Mouse (Mus musculus) CH12.LX (cell line): ENCODE measurements around the gene Wdr90. TPM values are rescaled to one million over a fixed set of nuclear protein-coding genes. Genes with fewer than 3 reads are reported as not detected.

Source experiments
- DNase-seq: peaks from one replicate; pipeline ENCODE4 v3.0.0-alpha.2; 2013; ENCODE audit errors: extremely low read depth
- H3K27ac ChIP-seq: 2 replicates; pipeline ENCODE4 v1.5.1; 2012; ENCODE audit warnings: low read depth, mild to moderate bottlenecking, control low read depth, moderate library complexity; ENCODE audit not compliant: insufficient read depth
- H3K27me3 ChIP-seq: replicated peaks from 2 replicates; pipeline ENCODE3; 2012; ENCODE audit warnings: inconsistent platforms
- H3K36me3 ChIP-seq, 2 experiments: replicated peaks in 1 of 2; 2 replicates each; pipeline versions ENCODE3 to v1.6.1; 2012; ENCODE audit warnings: inconsistent platforms in 1 of 2, low read length in 1 of 2, mild to moderate bottlenecking in 1 of 2, mixed read lengths in 1 of 2, moderate library complexity in 1 of 2; ENCODE audit not compliant: control insufficient read depth in 1 of 2, insufficient read depth in 1 of 2
- H3K4me1 ChIP-seq, 2 experiments: 2 replicates each; pipeline ENCODE4 v1.6.1; 2012; ENCODE audit warnings: inconsistent platforms in 1 of 2, moderate library complexity in 1 of 2; ENCODE audit not compliant: insufficient read depth in 2 of 2, control insufficient read depth in 1 of 2
- H3K4me2 ChIP-seq: 2 replicates; pipeline ENCODE4 v1.6.1; 2012; ENCODE audit warnings: low read depth, mild to moderate bottlenecking, control low read depth; ENCODE audit not compliant: poor library complexity, insufficient read depth, severe bottlenecking
- H3K4me3 ChIP-seq, 3 experiments: fragments of 150-350 bp in 1 of 3; sonication (generic) in 1 of 3; replicated peaks in 1 of 3; 2 replicates each; pipeline versions ENCODE3 to v1.5.1; 2011 to 2012; ENCODE audit warnings: low read depth in 2 of 3, low read length in 2 of 3, mild to moderate bottlenecking in 2 of 3, moderate library complexity in 2 of 3, control low read depth in 1 of 3, improper control_type of control experiment in 1 of 3, inconsistent platforms in 1 of 3, mixed read lengths in 1 of 3; ENCODE audit not compliant: poor library complexity in 1 of 3
- H3K79me2 ChIP-seq: replicated peaks from 2 replicates; pipeline ENCODE4 v1.6.1; 2012; ENCODE audit warnings: mild to moderate bottlenecking, moderate library complexity; ENCODE audit not compliant: control insufficient read depth, poor library complexity, insufficient read depth, severe bottlenecking; ENCODE audit errors: extremely low read depth
- H3K9ac ChIP-seq: 2 replicates; pipeline ENCODE4 v1.6.1; 2012; ENCODE audit warnings: low read depth, mild to moderate bottlenecking, control low read depth, moderate library complexity; ENCODE audit not compliant: insufficient read depth
- H3K9me3 ChIP-seq: replicated peaks from 2 replicates; pipeline ENCODE3; 2012; ENCODE audit warnings: low read length, inconsistent platforms, mixed read lengths
- BHLHE40 ChIP-seq: IDR thresholded peaks from 2 replicates; pipeline ENCODE4 v1.6.1; 2011; ENCODE audit warnings: mild to moderate bottlenecking, low read depth, low read length, improper control_type of control experiment
- CHD1 ChIP-seq: IDR thresholded peaks from 2 replicates; pipeline ENCODE4 v1.6.1; 2012; ENCODE audit warnings: low read depth, low read length, improper control_type of control experiment, inconsistent platforms
- CHD2 ChIP-seq: IDR thresholded peaks from 2 replicates; pipeline ENCODE4 v1.6.1; 2011; ENCODE audit warnings: low read length, improper control_type of control experiment
- CTCF ChIP-seq, 2 experiments: IDR thresholded peaks in 1 of 2; conservative IDR thresholded peaks in 1 of 2; 2 replicates each; pipeline ENCODE4 v1.5.1; 2011 to 2012; ENCODE audit warnings: low read depth in 2 of 2, low read length in 2 of 2, improper control_type of control experiment in 1 of 2, inconsistent platforms in 1 of 2, mild to moderate bottlenecking in 1 of 2, moderate library complexity in 1 of 2
- E2F4 ChIP-seq: IDR thresholded peaks from 2 replicates; pipeline ENCODE4 v1.6.1; 2011; ENCODE audit warnings: low read depth, low read length, improper control_type of control experiment; ENCODE audit not compliant: insufficient replicate concordance
- ELF1 ChIP-seq: IDR thresholded peaks from 2 replicates; pipeline ENCODE4 v1.6.1; 2014; ENCODE audit warnings: low read depth, mild to moderate bottlenecking, inconsistent platforms, low read length, improper control_type of control experiment
- EP300 ChIP-seq: IDR thresholded peaks from 2 replicates; pipeline ENCODE4 v1.6.1; 2011; ENCODE audit warnings: low read length, improper control_type of control experiment
- ETS1 ChIP-seq: conservative IDR thresholded peaks from 2 replicates; pipeline ENCODE4 v1.6.1; 2012; ENCODE audit warnings: low read depth, mild to moderate bottlenecking, inconsistent platforms, low read length, improper control_type of control experiment, moderate library complexity
- GABPA ChIP-seq: IDR thresholded peaks from 2 replicates; pipeline ENCODE4 v1.6.1; 2012; ENCODE audit warnings: low read depth, low read length, improper control_type of control experiment, inconsistent platforms; ENCODE audit not compliant: insufficient replicate concordance
- HCFC1 ChIP-seq: IDR thresholded peaks from 2 replicates; pipeline ENCODE4 v1.6.1; 2012; ENCODE audit warnings: low read depth, mild to moderate bottlenecking, inconsistent platforms, low read length, improper control_type of control experiment
- IRF4 ChIP-seq: IDR thresholded peaks from 2 replicates; pipeline ENCODE4 v1.6.1; 2014; ENCODE audit warnings: low read depth, mild to moderate bottlenecking, inconsistent platforms, low read length, improper control_type of control experiment
- JUN ChIP-seq: IDR thresholded peaks from 2 replicates; pipeline ENCODE4 v1.6.1; 2011; ENCODE audit warnings: low read depth, mild to moderate bottlenecking, low read length, improper control_type of control experiment, moderate library complexity; ENCODE audit not compliant: insufficient read depth
- JUND ChIP-seq: conservative IDR thresholded peaks from 2 replicates; pipeline ENCODE4 v1.6.1; 2011; ENCODE audit warnings: low read depth, low read length, improper control_type of control experiment
- KAT2A ChIP-seq: IDR thresholded peaks from 2 replicates; pipeline ENCODE4 v1.6.1; 2012; ENCODE audit warnings: low read length, improper control_type of control experiment, inconsistent platforms; ENCODE audit not compliant: insufficient replicate concordance
- MAFK ChIP-seq: IDR thresholded peaks from 2 replicates; pipeline ENCODE4 v1.6.1; 2011; ENCODE audit warnings: low read length, improper control_type of control experiment; ENCODE audit not compliant: insufficient replicate concordance
- MAX ChIP-seq: IDR thresholded peaks from 2 replicates; pipeline ENCODE4 v1.6.1; 2011; ENCODE audit warnings: low read length, improper control_type of control experiment
- MAZ ChIP-seq: IDR thresholded peaks from 2 replicates; pipeline ENCODE4 v1.6.1; 2012; ENCODE audit warnings: low read depth, mild to moderate bottlenecking, inconsistent platforms, low read length, improper control_type of control experiment, moderate library complexity
- MEF2A ChIP-seq: IDR thresholded peaks from 2 replicates; pipeline ENCODE4 v1.6.1; 2014; ENCODE audit warnings: low read depth, mild to moderate bottlenecking, inconsistent platforms, low read length, improper control_type of control experiment, borderline replicate concordance
- MXI1 ChIP-seq: IDR thresholded peaks from 2 replicates; pipeline ENCODE4 v1.6.1; 2011; ENCODE audit warnings: mild to moderate bottlenecking, low read depth, low read length, improper control_type of control experiment
- MYC ChIP-seq: IDR thresholded peaks from 2 replicates; pipeline ENCODE4 v1.6.1; 2011; ENCODE audit warnings: low read depth, mild to moderate bottlenecking, improper control_type of control experiment, low read length
- NELFE ChIP-seq: IDR thresholded peaks from 2 replicates; pipeline ENCODE4 v1.6.1; 2011; ENCODE audit warnings: low read depth, low read length, improper control_type of control experiment
- NRF1 ChIP-seq: IDR thresholded peaks from 2 replicates; pipeline ENCODE4 v1.6.1; 2014; ENCODE audit warnings: low read depth, mild to moderate bottlenecking, inconsistent platforms, low read length, improper control_type of control experiment, moderate library complexity
- PAX5 ChIP-seq: IDR thresholded peaks from 2 replicates; pipeline ENCODE4 v1.6.1; 2012; ENCODE audit warnings: low read length, inconsistent platforms, mixed read lengths
- POLR2A ChIP-seq: IDR thresholded peaks from 2 replicates; pipeline ENCODE4 v1.6.1; 2011; ENCODE audit warnings: low read depth, mild to moderate bottlenecking, improper control_type of control experiment, low read length
- POLR2AphosphoS2 ChIP-seq: IDR thresholded peaks from 2 replicates; pipeline ENCODE4 v1.6.1; 2011; ENCODE audit warnings: low read depth, low read length, improper control_type of control experiment
- RAD21 ChIP-seq: IDR thresholded peaks from 2 replicates; pipeline ENCODE4 v1.6.1; 2011; ENCODE audit warnings: low read depth, mild to moderate bottlenecking, low read length, improper control_type of control experiment, moderate library complexity
- RCOR1 ChIP-seq: conservative IDR thresholded peaks from 2 replicates; pipeline ENCODE4 v1.6.1; 2012; ENCODE audit warnings: low read depth, mild to moderate bottlenecking, inconsistent platforms, low read length, improper control_type of control experiment
- SIN3A ChIP-seq: IDR thresholded peaks from 2 replicates; pipeline ENCODE4 v1.6.1; 2012; ENCODE audit warnings: low read length, improper control_type of control experiment, inconsistent platforms
- SMC3 ChIP-seq: IDR thresholded peaks from 2 replicates; pipeline ENCODE4 v1.6.1; 2011; ENCODE audit warnings: low read depth, low read length, improper control_type of control experiment
- TBP ChIP-seq: conservative IDR thresholded peaks from 2 replicates; pipeline ENCODE4 v1.6.1; 2011; ENCODE audit warnings: low read depth, low read length, improper control_type of control experiment
- TCF12 ChIP-seq: IDR thresholded peaks from 2 replicates; pipeline ENCODE4 v1.6.1; 2014; ENCODE audit warnings: low read depth, mild to moderate bottlenecking, inconsistent platforms, low read length, improper control_type of control experiment
- UBTF ChIP-seq: IDR thresholded peaks from 2 replicates; pipeline ENCODE4 v1.6.1; 2012; ENCODE audit warnings: low read depth, mild to moderate bottlenecking, inconsistent platforms, low read length, improper control_type of control experiment, moderate library complexity
- USF1 ChIP-seq: IDR thresholded peaks from 2 replicates; pipeline ENCODE4 v1.6.1; 2014; ENCODE audit warnings: low read depth, mild to moderate bottlenecking, inconsistent platforms, low read length, improper control_type of control experiment
- USF2 ChIP-seq: conservative IDR thresholded peaks from 2 replicates; pipeline ENCODE4 v1.6.1; 2011; ENCODE audit warnings: low read depth, low read length, improper control_type of control experiment
- ZC3H11A ChIP-seq: IDR thresholded peaks from 2 replicates; pipeline ENCODE4 v1.6.1; 2012; ENCODE audit warnings: low read depth, mild to moderate bottlenecking, inconsistent platforms, low read length, improper control_type of control experiment
- ZKSCAN1 ChIP-seq: IDR thresholded peaks from 2 replicates; pipeline ENCODE4 v1.6.1; 2012; ENCODE audit warnings: low read depth, inconsistent platforms, low read length, improper control_type of control experiment, borderline replicate concordance
- ZMIZ1 ChIP-seq: IDR thresholded peaks from 2 replicates; pipeline ENCODE4 v1.6.1; 2012; ENCODE audit warnings: low read depth, mild to moderate bottlenecking, inconsistent platforms, low read length, improper control_type of control experiment
- ZNF384 ChIP-seq: IDR thresholded peaks from 2 replicates; pipeline ENCODE4 v1.6.1; 2012; ENCODE audit warnings: low read depth, low read length, improper control_type of control experiment, inconsistent platforms
- dilution Hi-C: fragments of 300-500 bp; cut with MboI; formaldehyde crosslinking; loops from 2 replicates; pipeline ENCODE4 v1.14.3; 2020; ENCODE audit warnings: low sequenced_read_pairs; ENCODE audit not compliant: extremely low pct_unique_long_range_greater_than_20kb, extremely low pct_ligation_motif_present
- in situ Hi-C: fragments of 300-500 bp; cut with MboI; formaldehyde crosslinking; loops from 3 replicates; pipeline ENCODE4 v1.14.3; 2019; ENCODE audit warnings: low sequenced_read_pairs, low pct_ligation_motif_present, low pct_unique_long_range_greater_than_20kb, mixed read lengths
- polyA plus RNA-seq: library from polyadenylated mRNA; unstranded; fragments of >175 nt; gene quantifications from 2 replicates; pipeline ENCODE4 v1.2.1, GENCODE M21; 2012; ENCODE audit warnings: low read depth; ENCODE audit not compliant: insufficient read length
- total RNA-seq, 2 experiments: library from RNA; depleted of rRNA; stranded (reverse); fragments of 300-350 nt in 1 of 2; fragments of >200 nt in 1 of 2; gene quantifications; 2 replicates each; pipeline ENCODE4 v1.2.3; 2012 to 2014

Wdr90 gene
- total and polyA plus RNA-seq, 3 experiments, result 16.0 to 38.0 (median 23.8) TPM

DNA sequence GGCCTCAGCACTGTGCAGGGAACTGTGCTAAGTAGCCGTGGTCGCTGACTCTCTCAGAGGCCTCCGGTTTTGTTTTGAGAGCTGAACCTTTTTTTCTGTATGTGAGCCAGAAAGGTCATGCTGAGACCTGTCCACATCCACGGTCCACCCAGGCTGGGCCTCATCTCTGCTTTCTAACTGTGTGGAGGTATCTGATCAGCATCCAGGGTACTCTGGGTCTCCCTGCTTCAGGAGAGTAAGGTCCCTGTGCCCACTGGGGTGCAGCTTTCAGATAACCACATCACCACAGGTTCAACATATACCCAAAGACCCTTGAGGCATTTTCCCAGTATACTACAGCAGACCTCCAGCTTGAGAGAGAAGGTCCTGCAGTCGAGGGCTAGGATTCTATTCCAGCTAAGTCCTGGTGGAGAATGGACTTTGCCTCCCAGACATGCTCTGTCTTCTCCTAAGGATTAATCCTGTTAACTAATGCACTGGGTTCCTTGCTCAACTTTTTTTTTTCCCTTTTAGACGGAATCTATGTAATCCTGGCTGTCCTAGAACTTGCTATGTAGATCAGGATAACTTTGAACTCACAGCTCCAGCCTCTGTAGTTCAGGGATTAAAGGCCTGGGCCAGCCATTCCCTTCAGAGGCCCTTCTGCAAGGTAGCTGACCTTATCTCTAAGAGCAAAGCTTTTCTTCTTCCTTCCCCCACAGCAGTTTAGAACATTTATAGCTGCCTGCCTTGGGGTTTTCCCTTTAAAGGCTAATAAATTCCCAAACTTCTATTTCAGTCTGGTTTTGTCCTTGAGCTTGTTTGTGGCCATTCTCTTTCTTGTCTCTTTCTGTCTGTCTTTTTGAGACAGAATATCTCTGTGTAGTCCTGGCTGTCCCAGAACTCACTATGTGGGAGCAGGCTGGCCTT is 657 bp upstream of the Wdr90 start:
- in situ Hi-C loops, result no loop called here
- H3K79me2 ChIP-seq, result no peaks in the 10 kb centered on the region
- H3K36me3 ChIP-seq, result peaks cover 4 to 15% of the 10 kb centered on the region in 2 experiments
- H3K9ac ChIP-seq, result peak overlapping the region; percentile 78
- TF ChIP-seq ELF1 (no peak), JUN (no peak), ZC3H11A (no peak), UBTF (no peak), POLR2AphosphoS2 (no peak), MAFK (no peak), CHD2 (peak; percentile 33; the same call in 1 of the 2 replicates), CHD1 (peak; percentile 90; the same call in 1 of the 2 replicates), KAT2A (no peak), ZKSCAN1 (no peak), BHLHE40 (no peak), MEF2A (peak; percentile 68; the same call in 1 of the 2 replicates), RAD21 (no peak), RCOR1 (no peak), EP300 (0 out of 2 replicates have a peak, but pooled peaks have one; percentile 24), ETS1 (no peak; the same call in 1 of the 2 replicates), USF2 (no peak), CTCF (conservative IDR thresholded peaks at IDR 0.05 in 1 of 2, IDR thresholded peaks at IDR 0.05 in 1 of 2; ENCODE audit: low read depth in 2 of 2, low read length in 2 of 2) (no peak), PAX5 (no peak), NRF1 (no peak), USF1 (no peak), E2F4 (no peak), MAZ (0 out of 2 replicates have a peak, but pooled peaks have one; percentile 25), TCF12 (0 out of 2 replicates have a peak, but pooled peaks have one; percentile 30), NELFE (no peak), HCFC1 (no peak), JUND (no peak), ZMIZ1 (no peak), MYC (no peak), MXI1 (no peak), MAX (0 out of 2 replicates have a peak, but pooled peaks have one; percentile 18), SIN3A (no peak), POLR2A (no peak), SMC3 (no peak), TBP (0 out of 2 replicates have a peak, but pooled peaks have one; percentile 18), GABPA (no peak), IRF4 (0 out of 2 replicates have a peak, but pooled peaks have one; percentile 25), ZNF384 (no peak)
- TF ChIP-seq, all 38 proteins: peak for 9
- no peaks in the 10 kb centered on the region for H3K9me3 ChIP-seq
- dilution Hi-C loops, result no loop called here
- peaks cover 9 to 25% of the 10 kb centered on the region in 2 experiments for H3K4me1 ChIP-seq
- peak overlapping the region; percentile 64 for H3K4me2 ChIP-seq
- DNase-seq, result no peak
- H3K27me3 ChIP-seq, result peaks cover 21% of the 10 kb centered on the region
- peak overlapping the region; percentile 70 to 86 (median 80) for H3K4me3 ChIP-seq
- H3K27ac ChIP-seq, result peak overlapping the region; percentile 38
